Mouse (Mus musculus) stomach, embryonic 16.5 days (tissue): ENCODE data around the gene Fam83f. TPM values are rescaled to one million over a fixed set of nuclear protein-coding genes. Genes with fewer than 3 reads are reported as not detected.
A peak's percentile ranks its signal among the peaks of the same experiment; 100 is the strongest.

Experiments used
- ATAC-seq: fragments of 200-750 bp; cut with Nextera tagmentation; 2 replicates; pipeline ENCODE4 v1.8.0; 2017; ENCODE audit warnings: moderate number of reproducible peaks, moderate TSS enrichment; ENCODE audit not compliant: insufficient read depth, low FRiP score
- H3K27ac ChIP-seq: fragments of 300-500 bp; sonication (generic); 2 replicates; pipeline ENCODE4 v1.5.1; 2014; ENCODE audit warnings: low read length
- H3K27me3 ChIP-seq: fragments of 300-500 bp; sonication (generic); 2 replicates; pipeline ENCODE4 v1.6.1; 2014; ENCODE audit warnings: low read length, control low read depth, mixed read lengths; ENCODE audit not compliant: control insufficient read depth, insufficient read depth
- H3K36me3 ChIP-seq: fragments of 300-500 bp; sonication (generic); 2 replicates; pipeline ENCODE4 v1.6.1; 2014; ENCODE audit warnings: low read length; ENCODE audit not compliant: control insufficient read depth, insufficient read depth
- H3K4me1 ChIP-seq: fragments of 300-500 bp; sonication (generic); 2 replicates; pipeline ENCODE4 v1.6.1; 2014; ENCODE audit warnings: low read length, control low read depth, mixed read lengths; ENCODE audit not compliant: control insufficient read depth, insufficient read depth
- H3K4me2 ChIP-seq: fragments of 300-500 bp; sonication (generic); 2 replicates; pipeline ENCODE4 v1.6.1; 2014; ENCODE audit warnings: low read depth, low read length, mixed read lengths
- H3K4me3 ChIP-seq: fragments of 300-500 bp; sonication (generic); replicated peaks from 2 replicates; pipeline ENCODE4 v1.5.1; 2014; ENCODE audit warnings: mild to moderate bottlenecking, low read length
- H3K9ac ChIP-seq: fragments of 300-500 bp; sonication (generic); 2 replicates; pipeline ENCODE4 v1.6.1; 2014; ENCODE audit warnings: low read length
- H3K9me3 ChIP-seq: fragments of 300-500 bp; sonication (generic); replicated peaks from 2 replicates; pipeline ENCODE4 v1.6.1; 2016; ENCODE audit warnings: low read length, control low read depth; ENCODE audit not compliant: control insufficient read depth
- WGBS: fragments of 180-500 bp; shearing (Covaris S2); extraction: QIAGEN DNeasy Blood & Tissue Kit; methylation state at CpG from one replicate; pipeline ENCODE4 v1.1.7; 2014; 5-methylcytosine and 5-hydroxymethylcytosine counted together
- polyA plus RNA-seq: library from polyadenylated mRNA; unstranded; fragments of >200 nt; fragmentation: Nextera tagmentation; extraction: Ambion mirVana; gene quantifications from 2 replicates; pipeline ENCODE4 v1.2.1, GENCODE M21; 2015

Gene Fam83f
- polyA plus RNA-seq, 1 experiment from 2014 or later, result 22.0 TPM

DNA sequence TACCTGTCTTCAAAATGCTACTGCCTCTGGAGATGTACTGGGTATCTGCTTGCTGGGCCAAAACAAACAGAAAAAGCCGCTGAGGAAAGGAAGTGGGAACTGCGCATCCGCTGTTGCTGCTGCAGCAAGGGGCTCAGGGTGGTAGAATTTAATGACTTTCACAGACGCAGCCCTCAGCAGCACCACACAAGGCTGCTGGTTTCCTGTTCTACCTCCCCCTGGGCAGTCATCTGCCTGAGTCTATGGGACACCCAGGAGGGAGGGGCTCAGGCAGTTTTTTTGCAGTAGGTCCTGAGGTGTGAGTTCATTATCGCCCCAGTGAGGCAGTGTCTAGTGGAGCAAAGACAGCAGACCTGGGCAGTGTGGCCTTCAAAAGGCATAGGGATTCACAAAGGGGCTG is 25.9 kb downstream of the Fam83f start:
- 46% methylated on average over 5 of the region's 5 CpGs for WGBS
- no peaks in the 10 kb centered on the region for H3K36me3 ChIP-seq
- no peak overlapping the region for H3K9ac ChIP-seq
- H3K27me3 ChIP-seq, result no peaks in the 10 kb centered on the region
- no peak overlapping the region for H3K4me3 ChIP-seq
- no peak overlapping the region for H3K27ac ChIP-seq
- H3K4me2 ChIP-seq, result no peak overlapping the region
- ATAC-seq, result peak; percentile 26; the same call in 1 of the 2 replicates
- H3K9me3 ChIP-seq, result no peaks in the 10 kb centered on the region
- H3K4me1 ChIP-seq, result 0 out of 2 replicates have a peak, but pooled peaks cover 6% of the 10 kb centered on the region

DNA sequence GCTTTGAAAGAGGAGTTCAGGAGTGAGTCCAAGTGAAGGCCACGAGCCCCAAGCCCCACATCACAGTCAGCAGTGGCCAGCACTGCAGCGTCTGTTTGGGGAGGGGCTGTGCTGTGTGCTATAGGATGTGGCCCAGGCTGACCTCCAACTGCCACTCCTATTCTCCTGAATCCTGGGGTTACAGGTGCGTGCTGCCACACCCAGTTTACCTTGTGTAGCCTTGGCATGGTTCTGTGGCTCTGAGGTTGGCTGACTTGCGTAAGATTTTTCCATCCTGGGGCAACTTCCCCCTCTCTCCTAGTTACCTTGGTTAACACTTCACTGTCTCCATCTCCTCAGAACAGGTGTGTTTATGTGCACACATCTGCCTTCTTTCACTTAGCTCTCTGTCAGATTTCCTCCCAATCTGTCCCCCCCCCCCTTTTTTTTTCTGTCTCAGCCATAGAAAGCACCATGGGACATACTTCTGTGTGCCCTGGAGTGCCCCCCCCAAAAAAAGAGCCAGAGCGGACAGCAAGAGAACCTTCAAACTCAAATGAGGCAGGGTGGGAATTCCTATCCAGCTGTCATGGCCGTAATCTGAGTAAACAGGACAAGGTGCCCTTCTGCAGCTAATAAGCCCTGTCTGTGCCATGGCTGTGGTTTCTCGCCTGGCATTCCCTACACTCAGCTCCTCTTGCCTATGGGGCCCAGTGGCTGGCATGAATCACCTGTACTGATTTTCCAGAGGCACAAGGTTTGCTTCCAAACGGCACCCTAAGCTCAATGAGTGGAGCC is 30.0 kb downstream of the Fam83f start:
- WGBS, result 63% methylated on average over 8 of the region's 8 CpGs
- ATAC-seq, result no peak
- H3K4me2 ChIP-seq, result no peak overlapping the region
- H3K9ac ChIP-seq, result peak overlapping the region; percentile 26; the same call in 1 of the 2 replicates
- no peaks in the 10 kb centered on the region for H3K36me3 ChIP-seq
- H3K9me3 ChIP-seq, result no peaks in the 10 kb centered on the region
- no peak overlapping the region for H3K4me3 ChIP-seq
- H3K4me1 ChIP-seq, result peaks cover 9% of the 10 kb centered on the region
- H3K27ac ChIP-seq, result 0 out of 2 replicates have a peak overlapping the region, but pooled peaks have one; percentile 8
- no peaks in the 10 kb centered on the region for H3K27me3 ChIP-seq

DNA sequence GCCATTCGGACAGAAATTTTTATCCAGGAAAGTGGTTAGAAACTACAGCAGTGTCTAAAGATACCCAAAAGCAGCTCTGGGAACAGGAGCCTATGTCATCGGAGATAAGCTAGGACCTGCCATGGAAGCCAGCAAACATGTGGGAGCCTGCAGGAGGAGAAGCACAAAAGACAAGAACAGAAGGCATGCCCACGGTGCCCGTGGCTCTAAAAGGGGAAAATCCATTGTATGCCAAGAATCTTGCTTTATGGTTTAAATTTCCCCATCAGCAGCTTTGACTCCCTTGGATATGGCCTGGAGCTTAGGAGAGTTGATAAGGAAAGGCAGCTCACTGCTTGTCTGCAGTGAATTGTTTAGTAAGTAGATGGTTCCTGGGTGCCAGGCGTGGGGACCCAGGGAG is 31.3 kb downstream of the Fam83f start:
- Histone ChIP-seq H3K4me3 (no peak overlapping the region), H3K27me3 (no peaks in the 10 kb centered on the region), H3K4me2 (no peak overlapping the region), H3K4me1 (peaks cover 20% of the 10 kb centered on the region), H3K9me3 (no peaks in the 10 kb centered on the region), H3K36me3 (no peaks in the 10 kb centered on the region), H3K9ac (no peak overlapping the region), H3K27ac (no peak overlapping the region)
- no peak for ATAC-seq
- WGBS, result 79% methylated on average over 5 of the region's 5 CpGs

DNA sequence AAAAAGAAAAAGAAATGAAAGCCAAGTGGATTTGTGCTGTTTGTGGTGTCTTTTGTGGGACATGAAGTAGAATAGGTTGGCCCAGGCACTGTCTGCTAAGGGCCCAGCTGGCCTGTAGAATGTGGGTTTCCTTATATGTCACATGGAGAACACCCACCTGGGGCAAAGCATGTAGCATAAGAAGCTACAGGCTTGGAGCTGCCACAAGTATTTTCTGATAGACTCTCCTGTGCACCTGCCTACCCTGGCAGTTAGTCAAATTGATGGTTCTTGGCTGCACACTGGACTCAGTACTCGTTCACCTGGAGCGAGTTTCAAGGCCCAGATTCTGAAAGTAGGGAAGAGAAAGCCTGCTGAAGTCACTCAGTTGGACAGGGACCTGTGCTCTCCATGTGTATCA is 31.8 kb downstream of the Fam83f start:
- H3K9me3 ChIP-seq, result no peaks in the 10 kb centered on the region
- 69% methylated on average over 2 of the region's 2 CpGs for WGBS
- no peak overlapping the region for H3K9ac ChIP-seq
- no peaks in the 10 kb centered on the region for H3K36me3 ChIP-seq
- peaks cover 20% of the 10 kb centered on the region for H3K4me1 ChIP-seq
- peak overlapping the region; percentile 35; the same call in 1 of the 2 replicates for H3K27ac ChIP-seq
- no peaks in the 10 kb centered on the region for H3K27me3 ChIP-seq
- no peak for ATAC-seq
- no peak overlapping the region for H3K4me2 ChIP-seq
- H3K4me3 ChIP-seq, result no peak overlapping the region

DNA sequence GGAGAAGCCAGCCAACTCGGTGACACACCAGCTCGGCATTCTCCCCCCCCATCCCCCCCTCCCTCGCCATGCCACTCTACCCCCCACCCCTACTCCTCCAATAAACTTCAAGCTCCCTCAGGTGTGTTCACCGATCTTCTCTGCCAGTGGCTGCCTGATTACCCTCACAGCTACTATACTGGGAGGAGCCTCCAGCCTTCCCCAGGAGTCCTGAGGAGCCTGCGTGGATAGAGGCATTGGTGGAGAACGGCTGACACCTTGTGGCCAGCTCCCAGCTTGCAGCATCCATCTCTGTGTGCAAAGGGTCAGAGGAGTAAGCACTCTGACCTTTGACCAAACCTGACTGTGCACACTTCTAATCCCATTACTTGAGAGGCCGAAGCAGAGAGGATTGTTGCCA is 32.6 kb downstream of the Fam83f start:
- Histone ChIP-seq H3K36me3 (no peaks in the 10 kb centered on the region), H3K27ac (no peak overlapping the region), H3K4me2 (peak overlapping the region; percentile 24; the same call in 1 of the 2 replicates), H3K4me3 (no peak overlapping the region), H3K9ac (no peak overlapping the region), H3K4me1 (peaks cover 21% of the 10 kb centered on the region), H3K27me3 (no peaks in the 10 kb centered on the region), H3K9me3 (no peaks in the 10 kb centered on the region)
- 5% methylated on average over 7 of the region's 7 CpGs for WGBS
- ATAC-seq, result peak; percentile 85

DNA sequence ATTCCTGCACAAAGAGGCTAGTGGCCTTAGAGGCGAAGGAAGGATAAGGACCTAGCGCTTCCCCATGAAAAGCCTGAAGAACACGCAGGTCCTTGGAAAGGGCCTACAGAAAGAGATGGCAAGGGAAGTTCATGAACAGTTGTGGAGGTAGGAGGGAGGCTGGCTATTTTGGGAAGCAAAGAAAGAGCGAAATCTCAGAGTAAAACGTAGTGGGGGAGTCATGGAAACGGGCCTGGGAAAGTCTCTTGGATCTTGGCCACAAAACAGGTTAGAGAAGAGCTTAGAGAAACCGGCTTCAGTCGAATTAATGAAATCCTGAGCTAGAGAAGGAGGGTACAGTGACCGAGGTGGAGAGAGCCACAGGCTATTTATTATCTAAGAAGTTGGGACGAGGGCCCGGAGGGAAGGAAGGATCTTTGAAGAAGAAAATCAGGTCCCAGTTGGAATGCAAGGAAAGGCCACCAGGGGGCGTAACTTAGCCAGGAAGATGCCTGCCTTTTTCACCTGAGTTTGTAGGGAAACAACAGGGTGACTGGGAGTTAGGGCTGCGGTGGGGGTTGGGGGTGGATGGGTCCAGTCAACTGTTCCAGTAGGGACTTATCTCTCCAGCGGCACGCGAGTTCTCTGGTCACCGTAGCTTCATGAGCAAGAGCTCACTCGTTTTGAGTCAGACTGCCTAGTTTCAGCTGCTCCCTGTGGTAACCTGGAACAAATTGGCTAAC is 34.3 kb downstream of the Fam83f start:
- Histone ChIP-seq H3K36me3 (no peaks in the 10 kb centered on the region), H3K27ac (peak overlapping the region; percentile 82), H3K9ac (peak overlapping the region; percentile 53; the same call in 1 of the 2 replicates), H3K9me3 (no peaks in the 10 kb centered on the region), H3K4me1 (peaks cover 25% of the 10 kb centered on the region), H3K4me3 (peak overlapping the region; percentile 35), H3K4me2 (peak overlapping the region; percentile 58), H3K27me3 (no peaks in the 10 kb centered on the region)
- WGBS, result 23% methylated on average over 18 of the region's 18 CpGs
- no peak for ATAC-seq

DNA sequence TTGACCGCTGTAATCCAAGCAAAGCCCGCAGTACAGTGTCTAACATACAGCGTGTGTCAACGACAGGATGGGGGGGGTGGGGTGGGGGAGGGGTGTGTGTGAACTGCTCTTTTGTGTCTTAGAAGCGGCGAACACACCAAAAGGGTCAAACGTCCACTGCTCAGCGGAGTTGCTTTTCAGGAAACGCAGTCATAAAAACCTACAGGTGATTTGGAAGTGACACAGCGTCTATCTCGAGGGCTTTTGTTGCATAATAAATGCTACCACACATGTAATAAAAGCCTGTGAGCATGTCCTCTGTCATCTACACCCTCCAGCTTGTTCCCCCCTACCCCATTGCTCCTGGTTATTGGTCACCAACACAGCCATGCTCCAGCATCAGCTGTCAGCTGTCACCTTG is 34.9 kb downstream of the Fam83f start:
- Histone ChIP-seq H3K9me3 (no peaks in the 10 kb centered on the region), H3K4me3 (peak overlapping the region; percentile 35), H3K9ac (peak overlapping the region; percentile 53; the same call in 1 of the 2 replicates), H3K27ac (peak overlapping the region; percentile 82), H3K36me3 (no peaks in the 10 kb centered on the region), H3K4me2 (peak overlapping the region; percentile 58), H3K27me3 (no peaks in the 10 kb centered on the region), H3K4me1 (peaks cover 21% of the 10 kb centered on the region)
- WGBS, result 6% methylated on average over 11 of the region's 11 CpGs
- ATAC-seq, result no peak

DNA sequence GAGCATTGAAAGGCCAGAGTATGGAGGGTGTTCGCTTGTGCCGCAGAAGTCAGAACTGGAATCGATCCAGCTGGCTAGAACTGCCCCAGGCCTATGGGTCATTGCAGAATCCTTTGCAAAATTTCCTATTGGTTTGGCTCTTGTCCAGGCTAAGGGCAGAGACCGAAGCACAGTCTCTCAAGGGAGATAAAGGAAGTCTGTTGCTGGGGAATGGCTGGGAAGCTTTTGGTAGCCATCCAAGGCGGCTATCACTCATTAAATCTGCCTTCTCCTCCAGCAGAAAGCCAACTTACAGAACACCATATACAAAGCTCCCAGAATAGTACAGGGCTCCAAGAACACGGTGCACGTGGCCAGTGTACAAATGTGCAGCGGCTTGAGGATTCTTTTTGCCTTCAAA is 35.4 kb downstream of the Fam83f start:
- Histone ChIP-seq H3K27me3 (no peaks in the 10 kb centered on the region), H3K27ac (peak overlapping the region; percentile 82), H3K4me2 (peak overlapping the region; percentile 58; the same call in 1 of the 2 replicates), H3K36me3 (no peaks in the 10 kb centered on the region), H3K4me3 (no peak overlapping the region), H3K4me1 (peaks cover 21% of the 10 kb centered on the region), H3K9ac (0 out of 2 replicates have a peak overlapping the region, but pooled peaks have one; percentile 53), H3K9me3 (no peaks in the 10 kb centered on the region)
- WGBS, result 26% methylated on average over 8 of the region's 8 CpGs
- peak; percentile 8 for ATAC-seq

DNA sequence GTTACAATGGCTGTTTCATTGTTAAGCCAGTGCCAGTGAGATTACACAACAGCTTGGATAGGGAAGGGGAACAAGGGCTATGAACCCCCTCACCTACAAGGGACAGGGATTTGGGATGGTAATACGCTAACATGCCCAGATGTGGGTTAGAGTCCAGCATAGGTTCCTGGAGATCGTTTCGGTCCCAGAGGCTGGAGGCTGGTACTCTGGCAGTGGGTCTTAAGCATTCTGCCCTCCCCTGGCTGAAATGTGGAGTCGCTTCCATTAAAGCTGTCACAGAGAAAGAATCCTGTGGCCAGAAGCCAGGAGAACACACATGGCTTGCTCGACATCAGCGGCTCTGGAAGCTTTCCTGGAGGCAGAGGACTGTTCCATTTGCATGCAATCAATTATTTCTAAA is 37.9 kb downstream of the Fam83f start:
- ATAC-seq, result no peak
- no peak overlapping the region for H3K4me2 ChIP-seq
- WGBS, result 34% methylated on average over 6 of the region's 6 CpGs

More for the DNA sequence above, 37.9 kb downstream of the Fam83f start:
- no peaks in the 10 kb centered on the region for H3K36me3 ChIP-seq
- no peak overlapping the region for H3K4me3 ChIP-seq
- H3K9ac ChIP-seq, result no peak overlapping the region
- H3K27me3 ChIP-seq, result no peaks in the 10 kb centered on the region
- no peak overlapping the region for H3K27ac ChIP-seq
- peaks cover 21% of the 10 kb centered on the region for H3K4me1 ChIP-seq
- no peaks in the 10 kb centered on the region for H3K9me3 ChIP-seq
